Mouse (Mus musculus) adrenal gland, postnatal 36 days (tissue): ENCODE results near the gene Maml2. TPM values are rescaled to one million over a fixed set of nuclear protein-coding genes. Genes with fewer than 3 reads are reported as not detected.

Experiments used
- DNase-seq, 2 experiments: peaks; one replicate each; pipeline ENCODE4 v3.0.0; 2021; ENCODE audit warnings: mixed read lengths in 1 of 2
- total RNA-seq, 2 experiments: library from RNA; stranded (reverse); gene quantifications; 2 replicates each; pipeline ENCODE4 v1.2.3; 2021

Maml2 gene
- total RNA-seq, 2 experiments from 2014 or later: 5.9 to 7.4 TPM

- no peak for DNase-seq
These were observed 151.0 kb downstream of the Maml2 start for GRCm38 (mm10) chr9:13448716-13449115.

DNA sequence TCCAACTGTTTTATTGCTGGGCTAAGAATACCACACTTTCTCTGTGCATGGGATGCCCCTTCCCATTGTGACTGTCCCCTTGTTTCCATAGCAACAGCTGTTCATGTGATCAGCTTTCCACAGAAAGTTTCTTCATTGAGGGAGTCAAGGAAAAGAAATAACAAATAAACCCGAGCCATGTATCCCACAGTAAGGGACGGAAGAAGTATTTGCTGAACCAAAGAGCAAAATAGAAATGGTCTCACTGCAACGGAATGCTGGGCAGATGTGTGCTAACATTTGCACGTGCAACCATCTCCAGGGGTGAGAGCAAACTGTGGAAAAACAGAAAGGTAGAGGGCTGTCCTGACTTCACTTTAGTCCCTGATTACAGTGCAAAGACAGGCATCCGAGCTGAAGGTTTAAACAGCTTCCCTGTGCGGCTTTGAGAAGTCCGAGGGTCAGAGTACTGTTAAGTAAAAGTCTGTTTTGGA is 156.9 kb downstream of the Maml2 start:
- no peak for DNase-seq

DNA sequence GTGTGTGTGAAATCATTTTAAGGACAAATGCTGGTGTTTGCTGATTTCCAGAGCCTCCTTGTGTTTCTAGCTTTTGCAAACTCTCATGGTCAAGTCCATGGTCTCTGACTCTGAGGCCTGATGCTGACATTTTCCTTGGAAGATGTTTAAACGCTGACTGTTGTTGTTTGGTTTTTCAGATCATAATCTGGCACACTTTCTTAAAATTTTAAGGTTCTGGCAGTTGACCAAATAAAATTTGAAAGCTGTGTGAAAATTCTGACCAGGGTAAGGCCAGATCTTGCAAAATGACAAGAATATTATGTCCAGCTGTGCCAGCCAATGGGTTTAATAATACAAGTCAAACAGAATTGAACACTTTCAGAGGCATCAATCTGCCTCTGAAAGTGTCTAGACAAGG is 157.5 kb downstream of the Maml2 start:
- no peak for DNase-seq

- DNase-seq: no peak
These were observed 160.0 kb downstream of the Maml2 start for GRCm38 (mm10) chr9:13457774-13458173.

DNA sequence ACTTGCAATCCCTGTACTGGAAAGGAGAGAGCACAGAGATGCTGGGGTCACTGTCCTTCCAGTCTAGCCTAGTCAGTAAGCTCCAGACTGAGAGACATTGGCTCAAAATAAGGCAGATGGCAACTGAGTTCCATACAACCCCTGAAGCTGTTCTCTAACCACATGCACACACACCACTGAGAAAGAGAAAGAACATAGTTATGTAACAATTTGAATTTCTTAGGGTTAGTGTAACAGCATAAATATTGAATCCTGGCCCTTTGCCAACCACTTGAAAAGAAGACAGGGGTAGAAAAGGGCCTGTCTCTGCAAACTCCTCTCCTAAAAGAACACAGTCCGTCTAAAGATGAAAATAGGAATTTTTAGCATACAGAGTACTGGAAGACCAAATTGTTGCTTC is 161.6 kb downstream of the Maml2 start:
- no peak for DNase-seq

GRCm38 (mm10) chr9:13460012-13460411 is 162.3 kb downstream of the Maml2 start:
- no peak for DNase-seq

DNA sequence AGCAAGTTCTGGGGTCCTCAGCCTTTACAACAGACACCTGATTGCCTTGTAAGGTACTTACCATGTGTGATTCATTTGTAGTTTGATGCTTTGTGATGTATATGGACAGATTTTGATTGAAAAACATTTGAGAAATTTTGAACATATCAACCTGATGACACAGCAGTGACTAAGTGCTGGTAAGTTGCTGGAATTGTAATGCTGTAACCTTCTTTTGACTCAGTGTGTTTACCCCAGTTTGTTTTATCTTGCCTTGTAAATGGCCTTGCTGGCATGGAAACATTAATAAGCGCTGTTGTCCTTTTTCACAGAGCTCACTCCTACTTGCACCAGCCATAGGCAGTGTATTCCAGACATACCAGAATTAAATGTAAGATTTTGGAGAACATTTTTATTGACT is 163.2 kb downstream of the Maml2 start:
- peak in 1 of 2 experiments; percentile 18 for DNase-seq

DNA sequence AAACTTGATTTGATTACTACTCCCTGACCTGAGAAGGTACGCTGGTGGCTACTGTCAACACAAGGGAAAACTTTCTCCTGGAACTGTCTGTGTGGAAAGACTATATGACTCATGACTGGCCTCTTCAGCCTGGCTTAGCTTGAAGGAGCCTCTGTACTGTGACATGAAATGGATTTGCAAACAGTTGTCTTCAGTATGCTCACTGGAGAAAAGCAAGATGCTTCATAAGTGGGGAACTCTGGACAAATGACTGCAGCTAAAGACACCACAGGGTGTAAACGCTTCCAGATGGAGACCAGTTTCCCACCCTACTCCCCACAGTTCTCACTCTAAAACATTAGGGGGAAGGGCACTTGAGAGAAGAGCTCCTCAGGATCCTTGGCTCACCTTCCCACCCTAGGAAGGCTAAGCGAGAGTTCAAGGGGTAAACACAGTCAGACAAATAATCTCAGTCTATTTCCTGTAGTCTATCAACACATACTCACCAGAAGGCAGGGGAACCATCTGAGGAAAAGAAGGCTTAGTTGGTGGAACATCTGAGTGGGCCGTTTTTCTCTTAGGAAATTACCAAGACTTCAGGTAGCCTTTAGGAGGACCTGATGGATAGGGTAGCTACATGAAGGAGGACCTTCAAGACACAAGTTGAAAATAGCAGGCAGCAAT is 167.7 kb downstream of the Maml2 start:
- no peak for DNase-seq

DNA sequence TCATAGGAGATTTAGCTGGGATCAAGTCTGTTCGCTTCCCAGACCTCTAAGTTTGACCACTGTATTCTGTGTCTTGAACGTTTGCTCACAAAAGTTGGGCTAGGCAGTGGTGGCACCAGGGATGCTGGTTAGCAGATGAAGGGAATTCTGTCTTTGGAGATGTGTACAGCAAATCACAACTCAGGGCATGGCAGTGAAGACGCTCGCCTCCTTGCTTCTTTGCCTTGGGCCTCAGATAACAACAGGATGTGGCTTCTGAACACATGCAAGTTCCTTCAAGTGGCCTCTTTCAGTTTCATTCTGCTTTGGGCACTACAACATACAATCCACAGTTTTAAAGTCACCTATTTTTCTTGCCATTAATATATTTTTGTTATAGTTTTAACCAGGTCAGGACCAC is 168.6 kb downstream of the Maml2 start:
- no peak for DNase-seq

- no peak for DNase-seq
These were observed 169.1 kb downstream of the Maml2 start for GRCm38 (mm10) chr9:13466816-13467215.

- DNase-seq: no peak
These were observed 170.0 kb downstream of the Maml2 start for GRCm38 (mm10) chr9:13467745-13468144.

DNA sequence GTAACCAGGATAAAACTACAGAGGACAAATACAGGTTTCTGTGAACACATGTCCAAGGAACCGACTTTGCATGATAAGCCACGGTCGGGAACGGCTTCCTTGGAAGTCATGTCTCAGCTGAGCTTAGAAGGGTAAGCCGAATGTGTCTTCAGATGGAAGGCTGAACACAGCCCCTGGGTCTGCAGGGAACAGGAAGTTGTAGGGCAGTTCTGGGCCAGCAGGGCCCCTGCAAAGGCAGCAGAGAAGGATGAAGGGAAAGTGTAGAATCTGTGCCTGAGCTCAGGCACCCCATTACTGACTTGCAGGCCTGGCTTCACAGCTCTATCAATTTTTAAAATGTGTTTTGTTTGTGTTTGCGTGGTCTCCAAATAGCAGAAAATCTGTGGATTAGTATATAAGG is 171.0 kb downstream of the Maml2 start:
- DNase-seq: no peak

DNA sequence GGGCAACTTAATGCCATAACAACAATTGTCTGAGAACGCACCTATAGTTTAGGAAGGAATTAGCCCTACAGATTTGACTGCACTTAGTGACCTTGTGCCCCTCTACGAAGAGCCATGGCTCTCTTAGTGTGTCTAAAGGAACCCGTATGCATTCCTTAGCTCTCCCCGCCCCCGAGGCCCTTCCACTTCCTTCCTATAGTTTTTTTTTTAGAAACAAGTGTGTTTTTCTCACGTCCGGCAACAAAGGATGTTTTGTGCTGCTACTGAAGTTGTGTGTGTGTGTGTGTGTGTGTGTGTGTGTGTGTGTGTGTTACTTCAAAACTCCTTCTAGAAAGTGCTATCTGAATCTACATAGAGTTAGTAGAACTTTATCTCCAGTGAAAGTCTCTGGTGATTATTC is 172.3 kb downstream of the Maml2 start:
- peak in 1 of 2 experiments; percentile 53 for DNase-seq

- DNase-seq: no peak
These were observed 177.2 kb downstream of the Maml2 start for GRCm38 (mm10) chr9:13474951-13475350.

- no peak for DNase-seq
These were observed 181.5 kb downstream of the Maml2 start for GRCm38 (mm10) chr9:13479275-13479674.

- DNase-seq: no peak
These were observed 185.7 kb downstream of the Maml2 start for GRCm38 (mm10) chr9:13483199-13484068.

- DNase-seq: no peak
These were observed 186.8 kb downstream of the Maml2 start for GRCm38 (mm10) chr9:13484267-13485240.

DNA sequence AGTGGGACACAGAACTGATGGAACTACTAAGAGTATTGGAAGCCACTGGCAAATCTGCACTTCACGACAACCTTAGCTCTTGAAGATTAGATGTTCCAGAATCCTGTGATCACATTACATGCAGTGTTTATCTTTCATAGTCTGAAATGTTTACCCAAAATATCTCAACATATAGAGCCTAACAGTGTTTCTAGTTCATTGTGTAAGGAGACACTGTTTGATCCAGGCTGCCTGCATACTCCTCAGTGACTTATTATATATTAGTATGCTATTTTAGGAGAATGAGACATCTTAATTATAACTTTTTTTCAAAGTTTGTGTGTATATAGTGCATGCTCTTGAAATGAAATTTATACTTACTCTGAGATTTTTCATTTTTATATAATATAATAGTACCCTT is 188.2 kb downstream of the Maml2 start:
- DNase-seq: no peak

GRCm38 (mm10) chr9:13491107-13491506 is 193.3 kb downstream of the Maml2 start:
- no peak for DNase-seq

GRCm38 (mm10) chr9:13491854-13492620 is 194.3 kb downstream of the Maml2 start:
- DNase-seq: no peak

- no peak for DNase-seq
These were observed 195.1 kb downstream of the Maml2 start for GRCm38 (mm10) chr9:13492807-13493206.
